Mouse (Mus musculus) intestine, embryonic 16.5 days (tissue): Measurements from ENCODE around the gene Gm20388. TPM values are rescaled to one million over a fixed set of nuclear protein-coding genes. Genes with fewer than 3 reads are reported as not detected.
A peak's percentile ranks its signal among the peaks of the same experiment; 100 is the strongest.

Source experiments
- ATAC-seq: fragments of 200-750 bp; cut with Nextera tagmentation; 2 replicates; pipeline ENCODE4 v1.8.0; 2017; ENCODE audit warnings: moderate TSS enrichment, moderate library complexity
- H3K27ac ChIP-seq: fragments of 300-500 bp; sonication (generic); 2 replicates; pipeline ENCODE4 v1.5.1; 2014; ENCODE audit warnings: mild to moderate bottlenecking, low read length
- H3K27me3 ChIP-seq: fragments of 300-500 bp; sonication (generic); replicated peaks from 2 replicates; pipeline ENCODE4 v1.6.1; 2014; ENCODE audit warnings: low read length, control low read depth, mixed read lengths; ENCODE audit not compliant: control insufficient read depth, insufficient read depth
- H3K36me3 ChIP-seq: fragments of 300-500 bp; sonication (generic); 2 replicates; pipeline ENCODE4 v1.6.1; 2014; ENCODE audit warnings: low read length, control low read depth; ENCODE audit not compliant: control insufficient read depth, insufficient read depth
- H3K4me1 ChIP-seq: fragments of 300-500 bp; sonication (generic); 2 replicates; pipeline ENCODE4 v1.6.1; 2014; ENCODE audit warnings: low read length, control low read depth, mixed read lengths; ENCODE audit not compliant: control insufficient read depth, insufficient read depth
- H3K4me2 ChIP-seq: fragments of 300-500 bp; sonication (generic); 2 replicates; pipeline ENCODE4 v1.6.1; 2014; ENCODE audit warnings: low read depth, low read length, control low read depth
- H3K4me3 ChIP-seq: fragments of 300-500 bp; sonication (generic); 2 replicates; pipeline ENCODE4 v1.5.1; 2014; ENCODE audit warnings: mild to moderate bottlenecking, low read length
- H3K9ac ChIP-seq: fragments of 300-500 bp; sonication (generic); 2 replicates; pipeline ENCODE4 v1.6.1; 2014; ENCODE audit warnings: low read depth, low read length
- H3K9me3 ChIP-seq: fragments of 300-500 bp; sonication (generic); 2 replicates; pipeline ENCODE4 v1.6.1; 2016; ENCODE audit warnings: low read length, control low read depth; ENCODE audit not compliant: control insufficient read depth
- WGBS: fragments of 180-500 bp; shearing (Covaris S2); extraction: QIAGEN DNeasy Blood & Tissue Kit; methylation state at CpG from one replicate; pipeline ENCODE4 v1.1.7; 2014; 5-methylcytosine and 5-hydroxymethylcytosine counted together
- polyA plus RNA-seq: library from polyadenylated mRNA; unstranded; fragments of >200 nt; fragmentation: Nextera tagmentation; extraction: Ambion mirVana; gene quantifications from 2 replicates; pipeline ENCODE4 v1.2.1, GENCODE M21; 2015

Gm20388 gene
- polyA plus RNA-seq, 1 experiment from 2014 or later = 5.8 TPM

DNA sequence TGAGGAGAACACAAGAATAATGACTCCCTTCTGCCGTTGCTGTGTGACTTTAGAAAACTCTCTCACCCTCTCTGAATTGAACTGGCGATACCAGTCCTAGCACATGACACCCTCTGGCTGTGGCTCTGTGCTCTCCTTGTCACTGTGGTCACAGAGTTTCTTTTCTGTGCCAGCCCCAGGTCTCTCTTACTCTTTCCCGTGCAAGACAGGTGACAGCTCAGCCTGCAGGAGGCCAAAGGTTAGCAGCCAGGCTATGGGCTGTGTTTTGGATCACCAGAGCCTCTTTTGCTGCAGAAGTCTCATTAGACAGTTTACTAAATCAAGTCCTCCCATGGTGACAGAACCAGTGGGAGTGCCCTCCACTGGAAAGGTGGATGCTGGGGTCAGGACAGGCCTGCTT lies 463.0 kb downstream of the Gm20388 start:
- no peaks in the 10 kb centered on the region for H3K36me3 ChIP-seq
- WGBS = 62% methylated on average over 3 of the region's 3 CpGs
- H3K9ac ChIP-seq = no peak overlapping the region
- no peaks in the 10 kb centered on the region for H3K9me3 ChIP-seq
- no peak overlapping the region for H3K4me2 ChIP-seq
- no peak for ATAC-seq
- peaks cover 72% of the 10 kb centered on the region for H3K4me1 ChIP-seq
- H3K4me3 ChIP-seq = no peak overlapping the region
- H3K27ac ChIP-seq = no peak overlapping the region
- no peaks in the 10 kb centered on the region for H3K27me3 ChIP-seq

DNA sequence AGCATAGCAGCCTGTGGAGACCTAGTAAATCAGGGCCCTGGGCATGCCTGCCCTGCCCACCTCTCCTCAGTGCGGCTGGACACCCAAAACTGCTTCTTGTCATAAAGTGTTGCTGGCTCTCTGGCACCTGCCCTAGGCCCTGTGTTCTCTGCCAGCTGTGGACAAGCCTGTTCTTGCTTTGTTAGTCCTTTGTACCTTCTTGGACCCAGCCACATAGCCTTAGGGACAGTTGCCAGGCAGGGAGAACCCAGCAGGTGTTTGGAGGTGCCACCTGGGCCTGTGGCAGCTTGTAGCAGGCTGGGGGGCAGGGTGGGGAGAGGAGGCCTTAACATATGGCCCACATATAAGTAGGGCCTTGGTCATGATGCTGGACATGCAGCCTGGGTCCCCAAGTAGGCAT lies 463.4 kb downstream of the Gm20388 start:
- no peak overlapping the region for H3K4me2 ChIP-seq
- no peaks in the 10 kb centered on the region for H3K27me3 ChIP-seq
- H3K9me3 ChIP-seq = no peaks in the 10 kb centered on the region
- ATAC-seq = no peak
- H3K4me3 ChIP-seq = no peak overlapping the region
- peak overlapping the region; percentile 27; the same call in 1 of the 2 replicates for H3K27ac ChIP-seq
- H3K4me1 ChIP-seq = peaks cover 72% of the 10 kb centered on the region
- H3K9ac ChIP-seq = 0 out of 2 replicates have a peak overlapping the region, but pooled peaks have one; percentile 21
- 58% methylated on average over 1 of the region's 1 CpGs for WGBS
- H3K36me3 ChIP-seq = no peaks in the 10 kb centered on the region

DNA sequence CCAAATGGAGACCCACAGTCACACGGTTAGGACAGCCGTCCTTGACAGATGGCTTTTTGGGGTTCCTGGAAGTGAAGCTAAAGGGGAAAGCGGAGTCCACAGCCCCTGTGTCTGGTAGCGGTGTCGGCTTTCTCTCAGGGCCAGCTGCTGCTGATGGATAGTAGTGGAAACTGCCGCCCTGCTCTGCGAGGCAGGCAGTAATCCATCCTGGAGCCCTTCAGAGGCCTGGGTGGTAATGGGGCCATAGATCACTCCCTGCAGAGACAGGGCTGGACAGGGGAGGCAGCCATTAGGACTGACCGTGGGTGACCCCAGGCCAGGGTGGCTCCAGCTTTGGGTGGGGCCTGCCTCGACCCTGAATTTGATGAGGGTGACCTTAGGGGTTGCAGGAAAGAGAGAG lies 463.9 kb downstream of the Gm20388 start:
- Histone ChIP-seq H3K36me3 (no peaks in the 10 kb centered on the region), H3K9me3 (no peaks in the 10 kb centered on the region), H3K27me3 (no peaks in the 10 kb centered on the region), H3K4me1 (peaks cover 69% of the 10 kb centered on the region), H3K9ac (no peak overlapping the region), H3K27ac (peak overlapping the region; percentile 27), H3K4me3 (no peak overlapping the region), H3K4me2 (no peak overlapping the region)
- WGBS = 37% methylated on average over 9 of the region's 9 CpGs
- no peak for ATAC-seq

DNA sequence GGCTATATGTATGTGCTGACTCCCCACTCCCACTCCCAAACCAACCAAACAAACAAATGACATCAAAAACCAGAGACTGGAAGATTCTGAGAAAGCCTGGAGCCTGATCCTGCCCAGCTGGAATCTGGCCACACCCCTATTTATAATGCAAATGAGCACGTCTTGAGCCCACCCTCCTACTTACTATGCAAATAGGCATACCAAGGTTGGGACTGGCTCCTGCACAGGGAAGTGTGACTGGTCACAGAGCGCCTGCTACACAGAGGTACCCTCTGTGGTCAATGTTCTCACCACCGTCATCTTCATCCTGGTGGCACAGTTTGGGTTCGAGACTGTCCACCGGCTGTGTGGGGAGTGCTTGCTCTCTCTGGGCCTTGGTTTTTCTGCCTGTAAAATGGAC lies 464.5 kb downstream of the Gm20388 start:
- ATAC-seq = peak; percentile 69
- H3K4me3 ChIP-seq = no peak overlapping the region
- H3K36me3 ChIP-seq = no peaks in the 10 kb centered on the region
- WGBS = 45% methylated on average over 5 of the region's 5 CpGs
- H3K9ac ChIP-seq = no peak overlapping the region
- H3K9me3 ChIP-seq = no peaks in the 10 kb centered on the region
- H3K27me3 ChIP-seq = no peaks in the 10 kb centered on the region; the same call in 1 of the 2 replicates
- no peak overlapping the region for H3K4me2 ChIP-seq
- H3K4me1 ChIP-seq = peaks cover 62% of the 10 kb centered on the region
- H3K27ac ChIP-seq = no peak overlapping the region; the same call in 1 of the 2 replicates

DNA sequence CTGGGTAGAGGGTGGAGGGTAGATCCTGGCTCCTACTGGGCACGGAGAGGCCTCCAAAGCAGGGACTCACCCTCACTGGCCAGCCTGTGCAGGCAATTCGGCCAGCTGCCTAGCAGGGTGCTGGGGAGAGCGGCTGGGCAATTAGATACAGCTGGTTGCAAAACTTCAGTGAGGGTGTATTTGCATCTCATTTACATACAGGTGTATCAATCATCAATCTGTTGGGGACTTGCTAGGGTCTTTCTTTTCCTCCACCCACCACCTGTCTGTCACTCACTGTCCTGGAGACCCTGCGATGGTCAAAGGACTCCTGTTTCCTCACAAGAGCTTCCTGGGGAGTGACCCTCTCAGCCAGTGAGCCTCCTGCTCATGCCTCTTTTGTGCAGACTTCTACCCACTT lies 465.6 kb downstream of the Gm20388 start:
- Histone ChIP-seq H3K27me3 (no peaks in the 10 kb centered on the region; the same call in 1 of the 2 replicates), H3K4me1 (peaks cover 59% of the 10 kb centered on the region), H3K9ac (no peak overlapping the region), H3K36me3 (no peaks in the 10 kb centered on the region), H3K27ac (no peak overlapping the region), H3K4me2 (no peak overlapping the region), H3K4me3 (no peak overlapping the region), H3K9me3 (no peaks in the 10 kb centered on the region)
- no peak for ATAC-seq
- 66% methylated on average over 4 of the region's 4 CpGs for WGBS

DNA sequence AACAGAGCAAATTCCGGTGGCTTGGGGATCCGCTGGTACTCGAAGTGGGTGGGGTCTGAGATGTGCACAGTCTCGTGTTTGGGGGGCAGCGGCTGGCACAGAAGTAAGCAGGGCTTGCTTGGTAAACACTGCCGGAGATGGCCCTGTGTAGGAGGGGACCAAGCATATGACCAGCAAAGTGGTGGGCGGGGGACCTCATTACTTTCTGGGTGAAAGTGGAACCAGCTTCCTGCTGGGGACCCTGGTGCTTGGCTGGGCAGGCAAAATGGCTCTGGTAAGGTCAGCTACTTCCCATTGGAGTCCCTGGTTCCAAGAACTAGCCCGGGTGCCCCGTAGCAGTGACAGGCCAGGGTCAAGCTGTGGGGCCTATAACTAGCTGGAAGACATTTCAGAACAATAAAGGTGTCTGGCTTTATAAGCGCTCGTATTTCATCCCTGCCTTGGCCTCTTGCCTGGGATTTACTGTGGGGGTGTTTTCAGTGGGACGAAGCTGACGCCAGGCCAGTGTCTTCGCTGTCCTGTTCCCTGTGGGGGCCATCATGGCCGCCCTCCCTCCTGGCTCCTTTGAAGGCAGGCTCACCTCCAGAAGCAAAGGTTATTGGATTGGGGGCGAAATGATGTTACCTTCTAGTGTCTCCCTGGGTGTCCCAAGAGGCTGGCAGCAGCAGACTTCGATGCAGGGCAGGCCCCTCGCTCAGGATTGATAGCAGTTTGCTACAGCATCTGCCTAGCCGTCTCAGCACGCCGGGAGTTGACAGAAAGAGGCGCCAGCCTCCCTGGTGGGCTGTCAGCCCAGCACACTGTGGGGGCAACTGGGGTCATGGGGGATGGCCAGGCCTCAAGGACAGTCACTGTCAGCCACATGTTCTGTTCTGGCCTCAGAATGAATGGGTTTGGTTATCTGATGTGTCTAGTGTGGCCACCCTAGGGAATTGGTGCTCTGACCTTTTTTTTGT lies 466.5 kb downstream of the Gm20388 start:
- Histone ChIP-seq H3K36me3 (no peaks in the 10 kb centered on the region), H3K27me3 (no peaks in the 10 kb centered on the region; the same call in 1 of the 2 replicates), H3K4me3 (no peak overlapping the region), H3K27ac (0 out of 2 replicates have a peak overlapping the region, but pooled peaks have one; percentile 12), H3K9me3 (no peaks in the 10 kb centered on the region), H3K4me1 (peaks cover 52% of the 10 kb centered on the region), H3K4me2 (no peak overlapping the region), H3K9ac (no peak overlapping the region)
- 46% methylated on average over 22 of the region's 22 CpGs for WGBS
- no peak for ATAC-seq

DNA sequence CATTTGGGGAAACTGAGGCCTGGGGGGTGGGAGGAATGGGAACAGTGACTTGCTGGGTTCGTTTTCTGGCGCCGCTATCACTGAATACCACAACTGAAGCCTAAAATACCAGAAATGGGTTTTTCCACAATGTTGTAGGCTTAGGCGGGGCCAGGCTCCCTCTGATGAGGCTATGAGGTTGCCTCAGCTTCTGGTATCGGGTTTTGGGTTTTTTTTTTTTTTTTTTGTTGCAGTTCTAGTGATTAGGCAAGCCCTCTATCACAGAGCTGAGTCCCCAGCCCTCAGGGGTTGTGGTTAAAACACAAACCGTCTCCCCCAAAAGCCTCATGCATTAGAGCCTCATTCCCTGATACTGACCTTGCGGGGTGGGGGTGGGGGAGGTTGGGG lies 467.2 kb downstream of the Gm20388 start:
- Histone ChIP-seq H3K4me1 (peaks cover 55% of the 10 kb centered on the region), H3K27me3 (no peaks in the 10 kb centered on the region; the same call in 1 of the 2 replicates), H3K9ac (no peak overlapping the region), H3K9me3 (no peaks in the 10 kb centered on the region), H3K27ac (no peak overlapping the region), H3K4me2 (no peak overlapping the region), H3K36me3 (no peaks in the 10 kb centered on the region), H3K4me3 (no peak overlapping the region)
- ATAC-seq = no peak
- 76% methylated on average over 7 of the region's 7 CpGs for WGBS

DNA sequence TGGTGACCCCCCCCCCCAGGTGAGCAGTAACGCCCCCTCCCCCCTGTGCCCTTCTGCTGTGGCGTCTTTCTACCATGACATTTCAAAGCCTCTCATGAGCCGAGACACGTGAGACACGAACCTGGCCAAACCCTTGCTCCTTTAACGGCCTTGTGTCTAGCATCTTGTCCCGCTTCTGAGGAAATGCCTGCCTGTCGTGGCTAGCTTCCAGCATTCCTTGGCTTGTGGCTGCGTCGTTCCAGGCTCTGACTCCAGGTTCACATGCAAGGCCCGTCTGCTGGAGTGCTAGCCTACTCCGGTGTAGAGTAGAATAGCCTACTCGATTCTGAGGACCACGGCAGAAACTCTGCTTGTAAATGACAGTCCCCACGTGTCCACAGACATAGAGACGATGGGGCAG lies 467.7 kb downstream of the Gm20388 start:
- H3K27me3 ChIP-seq = no peaks in the 10 kb centered on the region; the same call in 1 of the 2 replicates
- WGBS = 54% methylated on average over 16 of the region's 16 CpGs
- H3K36me3 ChIP-seq = no peaks in the 10 kb centered on the region
- no peak overlapping the region for H3K4me3 ChIP-seq
- H3K9ac ChIP-seq = no peak overlapping the region
- peaks cover 59% of the 10 kb centered on the region for H3K4me1 ChIP-seq
- no peak for ATAC-seq
- H3K4me2 ChIP-seq = no peak overlapping the region
- H3K27ac ChIP-seq = no peak overlapping the region
- no peaks in the 10 kb centered on the region for H3K9me3 ChIP-seq

DNA sequence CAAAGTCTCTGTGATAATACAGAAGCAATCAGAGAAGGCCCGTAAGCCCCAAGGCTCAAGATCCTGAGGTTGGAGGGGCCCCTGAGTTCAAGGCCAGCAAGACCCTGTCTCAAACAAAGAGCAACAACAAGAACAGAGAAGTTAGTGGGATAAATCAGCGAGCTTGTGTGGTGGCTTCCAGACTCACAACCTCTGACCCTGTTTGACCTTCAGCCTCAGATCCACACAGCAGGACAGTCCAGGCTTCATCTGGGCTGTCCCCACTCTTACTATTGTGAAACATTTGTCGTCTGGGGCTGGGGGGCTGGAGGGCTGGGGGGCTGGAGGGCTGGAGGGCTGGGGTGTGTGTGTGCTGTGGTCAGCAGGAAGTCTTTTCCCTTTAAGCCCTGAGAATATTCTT lies 468.4 kb downstream of the Gm20388 start:
- Histone ChIP-seq H3K27ac (no peak overlapping the region), H3K36me3 (no peaks in the 10 kb centered on the region), H3K9me3 (no peaks in the 10 kb centered on the region), H3K4me1 (peaks cover 59% of the 10 kb centered on the region), H3K27me3 (no peaks in the 10 kb centered on the region; the same call in 1 of the 2 replicates), H3K4me2 (no peak overlapping the region), H3K4me3 (no peak overlapping the region), H3K9ac (no peak overlapping the region; the same call in 1 of the 2 replicates)
- 58% methylated on average over 3 of the region's 3 CpGs for whole genome bisulfite sequencing
- ATAC-seq = no peak
